Mouse (Mus musculus) lung, postnatal 0 days (tissue): Measurements from ENCODE around the gene Gm45623.

Experiments
- CTCF ChIP-seq: IDR thresholded peaks from 2 replicates; pipeline ENCODE4 v1.5.1; 2016; ENCODE audit warnings: antibody characterized with exemption, mild to moderate bottlenecking
- EP300 ChIP-seq: IDR thresholded peaks from 2 replicates; pipeline ENCODE4 v1.6.1; 2016; ENCODE audit warnings: antibody characterized with exemption, mild to moderate bottlenecking, control low read depth

- TF ChIP-seq EP300 (no peak), CTCF (no peak)
These were observed 15.8 kb upstream of the Gm45623 start for GRCm38 (mm10) chr13:56769431-56769830.
